Mouse (Mus musculus): ENCODE data around the gene Gna11. TPM values are rescaled to one million over a fixed set of nuclear protein-coding genes. Genes with fewer than 3 reads are reported as not detected.

Gene Gna11
- polyA plus RNA-seq, 1 experiment from 2014 or later = 59.0 TPM

GRCm38 (mm10) chr10:81564734-81565133 is 19.7 kb upstream of the Gna11 start:
- H3K9ac ChIP-seq = peak overlapping the region; percentile 78

GRCm38 (mm10) chr10:81564216-81564615 is 19.2 kb upstream of the Gna11 start:
- ATAC-seq (ENCODE audit: extremely low read depth, insufficient number of reproducible peaks, low FRiP score, low TSS enrichment) = 0 out of 2 replicates have a peak, but pooled peaks have one; percentile 1

More at GRCm38 (mm10) chr10:81564734-81565133, 19.7 kb upstream of the Gna11 start:
- Histone ChIP-seq H3K4me1 (peaks cover 72% of the 10 kb centered on the region), H3K4me2 (peak overlapping the region; percentile 63; the same call in 1 of the 2 replicates), H3K4me3 (no peak overlapping the region), H3K27ac (replicated peaks) (peak overlapping the region; percentile 71), H3K9me3 (no peaks in the 10 kb centered on the region), H3K27me3 (replicated peaks) (no peaks in the 10 kb centered on the region), H3K36me3 (peaks cover 61% of the 10 kb centered on the region)
- ATAC-seq (ENCODE audit: extremely low read depth, insufficient number of reproducible peaks, low FRiP score, low TSS enrichment) = no peak
- WGBS = 30% methylated on average over 10 of the region's 10 CpGs

GRCm38 (mm10) chr10:81563481-81563880 is 18.5 kb upstream of the Gna11 start:
- peaks cover 61% of the 10 kb centered on the region for H3K36me3 ChIP-seq
- ATAC-seq (ENCODE audit: extremely low read depth, insufficient number of reproducible peaks, low FRiP score, low TSS enrichment) = no peak
- H3K27me3 ChIP-seq (replicated peaks) = no peaks in the 10 kb centered on the region
- peak overlapping the region; percentile 47 for H3K4me3 ChIP-seq
- peak overlapping the region; percentile 78 for H3K9ac ChIP-seq
- peaks cover 65% of the 10 kb centered on the region for H3K4me1 ChIP-seq
- no peaks in the 10 kb centered on the region for H3K9me3 ChIP-seq
- WGBS = 32% methylated on average over 6 of the region's 6 CpGs
- peak overlapping the region; percentile 71 for H3K27ac ChIP-seq (replicated peaks)
- H3K4me2 ChIP-seq = peak overlapping the region; percentile 63

More at GRCm38 (mm10) chr10:81564216-81564615, 19.2 kb upstream of the Gna11 start:
- Histone ChIP-seq H3K4me2 (peak overlapping the region; percentile 63), H3K27me3 (replicated peaks) (no peaks in the 10 kb centered on the region), H3K9ac (peak overlapping the region; percentile 78), H3K36me3 (peaks cover 61% of the 10 kb centered on the region), H3K27ac (replicated peaks) (peak overlapping the region; percentile 71), H3K4me3 (peak overlapping the region; percentile 47), H3K9me3 (no peaks in the 10 kb centered on the region), H3K4me1 (peaks cover 67% of the 10 kb centered on the region)
- WGBS = 4% methylated on average over 10 of the region's 10 CpGs

- Histone ChIP-seq H3K9me3 (no peaks in the 10 kb centered on the region), H3K4me2 (peak overlapping the region; percentile 22; the same call in 1 of the 2 replicates), H3K4me1 (peaks cover 54% of the 10 kb centered on the region), H3K36me3 (peaks cover 61% of the 10 kb centered on the region), H3K27me3 (replicated peaks) (no peaks in the 10 kb centered on the region), H3K4me3 (peak overlapping the region; percentile 4; the same call in 1 of the 2 replicates), H3K9ac (peak overlapping the region; percentile 78), H3K27ac (replicated peaks) (no peak overlapping the region)
- ATAC-seq (ENCODE audit: extremely low read depth, insufficient number of reproducible peaks, low FRiP score, low TSS enrichment) = no peak
- 77% methylated on average over 6 of the region's 6 CpGs for WGBS
These were observed 17.4 kb upstream of the Gna11 start for GRCm38 (mm10) chr10:81562411-81562810.

- WGBS = 8% methylated on average over 16 of the region's 16 CpGs
- Histone ChIP-seq H3K9ac (peak overlapping the region; percentile 100), H3K4me1 (peaks cover 54% of the 10 kb centered on the region), H3K4me2 (peak overlapping the region; percentile 93), H3K27me3 (replicated peaks) (no peaks in the 10 kb centered on the region), H3K36me3 (peaks cover 47% of the 10 kb centered on the region), H3K4me3 (peak overlapping the region; percentile 97), H3K27ac (replicated peaks) (peak overlapping the region; percentile 97), H3K9me3 (no peaks in the 10 kb centered on the region)
- ATAC-seq (ENCODE audit: extremely low read depth, insufficient number of reproducible peaks, low FRiP score, low TSS enrichment) = no peak
These were observed 15.9 kb upstream of the Gna11 start for GRCm38 (mm10) chr10:81560719-81561459.

- peak overlapping the region; percentile 100 for H3K9ac ChIP-seq
- peaks cover 48% of the 10 kb centered on the region for H3K4me1 ChIP-seq
- WGBS = 1% methylated on average over 35 of the region's 36 CpGs
- peak overlapping the region; percentile 93 for H3K4me2 ChIP-seq
- H3K36me3 ChIP-seq = peaks cover 37% of the 10 kb centered on the region
- no peaks in the 10 kb centered on the region for H3K9me3 ChIP-seq
- H3K27ac ChIP-seq (replicated peaks) = peak overlapping the region; percentile 97
- H3K4me3 ChIP-seq = peak overlapping the region; percentile 97
- ATAC-seq (ENCODE audit: extremely low read depth, insufficient number of reproducible peaks, low FRiP score, low TSS enrichment) = 0 out of 2 replicates have a peak, but pooled peaks have one; percentile 5
- no peaks in the 10 kb centered on the region for H3K27me3 ChIP-seq (replicated peaks)
These were observed 14.9 kb upstream of the Gna11 start for GRCm38 (mm10) chr10:81559627-81560539.

- peak within 1 kb of the TSS; percentile 97 for H3K27ac ChIP-seq (replicated peaks)
- H3K27me3 ChIP-seq (replicated peaks) = no peaks in the 10 kb centered on the region
- H3K36me3 ChIP-seq = peaks cover 30% of the 10 kb centered on the region
- no peaks in the 10 kb centered on the region for H3K9me3 ChIP-seq
- H3K9ac ChIP-seq = peak within 1 kb of the TSS; percentile 100
- peak within 1 kb of the TSS; percentile 93 for H3K4me2 ChIP-seq
- peak; percentile 61 for ATAC-seq (ENCODE audit: extremely low read depth, insufficient number of reproducible peaks, low FRiP score, low TSS enrichment)
- H3K4me1 ChIP-seq = peaks cover 42% of the 10 kb centered on the region
- under 1% methylated on average over 33 of the region's 53 CpGs for WGBS
- H3K4me3 ChIP-seq = peak within 1 kb of the TSS; percentile 97
These were observed 14.2 kb upstream of the Gna11 start, which contains the start of gene Aes for GRCm38 (mm10) chr10:81559163-81559626. Aes (plus strand) TSS chr10:81559488.

GRCm38 (mm10) chr10:81557491-81557890 is 12.5 kb upstream of the Gna11 start:
- ATAC-seq (ENCODE audit: extremely low read depth, insufficient number of reproducible peaks, low FRiP score, low TSS enrichment) = no peak
- H3K4me1 ChIP-seq = peaks cover 25% of the 10 kb centered on the region
- no peak overlapping the region for H3K4me2 ChIP-seq
- no peaks in the 10 kb centered on the region for H3K9me3 ChIP-seq
- H3K36me3 ChIP-seq = peaks cover 15% of the 10 kb centered on the region
- no peaks in the 10 kb centered on the region for H3K27me3 ChIP-seq (replicated peaks)
- no peak overlapping the region for H3K4me3 ChIP-seq
- H3K9ac ChIP-seq = no peak overlapping the region
- 27% methylated on average over 1 of the region's 1 CpGs for WGBS
- no peak overlapping the region for H3K27ac ChIP-seq (replicated peaks)

GRCm38 (mm10) chr10:81556282-81556681 is 11.3 kb upstream of the Gna11 start:
- peaks cover 19% of the 10 kb centered on the region for H3K4me1 ChIP-seq
- 68% methylated on average over 3 of the region's 3 CpGs for WGBS
- ATAC-seq (ENCODE audit: extremely low read depth, insufficient number of reproducible peaks, low FRiP score, low TSS enrichment) = no peak
- H3K9me3 ChIP-seq = no peaks in the 10 kb centered on the region
- no peak overlapping the region for H3K9ac ChIP-seq
- H3K4me2 ChIP-seq = no peak overlapping the region
- H3K27me3 ChIP-seq (replicated peaks) = no peaks in the 10 kb centered on the region
- H3K36me3 ChIP-seq = peaks cover 3% of the 10 kb centered on the region
- no peak overlapping the region for H3K27ac ChIP-seq (replicated peaks)
- no peak overlapping the region for H3K4me3 ChIP-seq

GRCm38 (mm10) chr10:81553807-81554755 is 9.1 kb upstream of the Gna11 start:
- Histone ChIP-seq H3K27me3 (replicated peaks) (no peaks in the 10 kb centered on the region), H3K9ac (no peak overlapping the region), H3K4me2 (no peak overlapping the region), H3K9me3 (no peaks in the 10 kb centered on the region), H3K27ac (replicated peaks) (no peak overlapping the region), H3K4me1 (peaks cover 11% of the 10 kb centered on the region), H3K4me3 (no peak overlapping the region), H3K36me3 (no peaks in the 10 kb centered on the region)
- no peak for ATAC-seq (ENCODE audit: extremely low read depth, insufficient number of reproducible peaks, low FRiP score, low TSS enrichment)
- 79% methylated on average over 6 of the region's 6 CpGs for WGBS
